Mouse (Mus musculus): ENCODE measurements at regions not wholly inside any gene's neighbourhood (a gene's known extent, or its start where the extent isn't known, plus 50 kb on each side); places are given as distances from the start of the nearest gene placed in this dataset.

GRCm38 (mm10) chr8:90499315-90499714 lies 151.2 kb upstream of the Tox3 start:
- DNase-seq: no peak

GRCm38 (mm10) chr8:90496658-90497163 lies 148.6 kb upstream of the Tox3 start:
- DNase-seq: no peak

DNA sequence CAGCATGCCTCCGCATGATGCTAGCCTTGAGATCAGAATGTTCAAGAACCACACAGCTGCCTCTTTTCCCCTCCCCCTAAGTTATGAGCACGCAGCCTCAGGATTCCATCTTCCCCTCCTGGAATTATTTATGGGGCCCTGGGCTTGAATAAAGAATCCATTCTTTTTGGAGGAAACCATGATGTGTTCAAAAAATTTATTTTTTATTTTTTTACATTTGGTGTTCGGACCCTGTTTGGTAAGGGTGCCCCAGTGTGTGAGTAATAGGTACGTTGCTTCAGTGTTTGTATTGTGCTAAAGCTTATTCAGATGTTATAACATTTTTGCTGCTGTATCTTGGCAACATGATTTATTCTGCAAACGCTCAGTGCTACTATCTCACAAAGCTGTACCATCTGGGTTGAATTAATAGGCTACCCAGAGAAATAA lies 147.8 kb upstream of the Tox3 start:
- DNase-seq: no peak

- no peak for DNase-seq
Observed at GRCm38 (mm10) chr8:90492521-90493225, 144.5 kb upstream of the Tox3 start.

- no peak for DNase-seq
Observed at GRCm38 (mm10) chr8:90491691-90492090, 143.5 kb upstream of the Tox3 start.

GRCm38 (mm10) chr8:90490734-90491441 lies 142.7 kb upstream of the Tox3 start:
- DNase-seq: no peak

DNA sequence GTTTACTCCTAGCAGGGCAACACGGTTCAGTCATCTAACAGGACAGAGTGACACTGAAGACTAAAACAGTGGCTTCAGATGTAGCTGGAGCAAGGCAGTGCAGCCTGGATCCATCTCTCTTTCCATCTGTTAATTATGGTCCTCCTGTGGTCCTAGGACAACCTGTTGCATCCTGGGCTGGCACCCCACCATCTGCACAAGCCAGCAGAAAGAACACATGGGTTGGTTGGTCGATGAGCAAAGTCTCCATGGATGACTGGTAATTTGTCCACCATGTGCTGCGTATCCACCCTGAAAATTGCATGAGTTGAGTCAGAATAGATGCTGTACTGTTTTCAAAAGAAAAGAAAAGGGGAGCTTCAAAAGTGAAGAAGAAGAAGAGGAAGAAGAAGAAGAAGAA lies 138.4 kb upstream of the Tox3 start:
- no peak for DNase-seq

DNA sequence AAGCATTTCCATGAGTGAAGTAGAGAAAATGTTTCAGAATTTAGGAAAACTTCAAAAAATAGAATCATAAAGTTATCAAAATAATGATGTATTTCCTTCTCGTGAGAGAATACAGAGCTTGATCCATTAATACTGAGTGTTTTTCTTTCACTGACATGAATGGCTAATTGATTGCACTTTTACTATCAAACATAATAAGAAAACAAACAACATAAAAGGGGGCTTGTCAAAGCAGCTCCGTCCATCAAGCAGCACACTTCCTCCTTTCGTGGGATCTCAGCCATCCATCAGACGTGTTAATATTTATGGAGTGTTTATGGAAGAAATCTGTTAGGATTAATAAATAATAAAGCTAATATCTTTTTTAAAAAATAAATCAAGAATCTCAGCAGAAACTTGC lies 130.0 kb upstream of the Tox3 start:
- DNase-seq: no peak

- DNase-seq: no peak
Observed at GRCm38 (mm10) chr8:90474066-90474465, 125.9 kb upstream of the Tox3 start.

GRCm38 (mm10) chr8:90470826-90471225 lies 122.7 kb upstream of the Tox3 start:
- DNase-seq: no peak

- DNase-seq: no peak
Observed at GRCm38 (mm10) chr8:90463708-90464107, 115.6 kb upstream of the Tox3 start.

- DNase-seq: no peak
Observed at GRCm38 (mm10) chr8:90455321-90455720, 107.2 kb upstream of the Tox3 start.

DNA sequence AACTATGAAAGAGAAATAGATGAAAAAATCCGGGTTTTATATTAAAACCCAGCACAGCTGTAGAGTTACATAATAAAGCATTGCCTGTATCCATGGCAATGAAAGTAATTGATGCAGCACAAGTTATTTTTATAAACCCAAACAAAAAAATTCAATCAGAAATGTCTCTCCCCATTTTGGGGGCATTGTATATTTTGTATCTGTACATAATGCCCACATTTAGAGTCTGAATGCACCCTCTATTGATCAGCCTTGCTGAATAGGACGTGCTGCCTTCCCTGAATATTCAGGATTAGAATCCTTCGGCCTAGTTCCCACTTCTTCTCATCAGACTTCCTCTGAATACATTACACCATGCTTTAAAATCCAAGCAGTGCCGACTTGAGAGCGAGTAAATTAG lies 106.0 kb upstream of the Tox3 start:
- no peak for DNase-seq

DNA sequence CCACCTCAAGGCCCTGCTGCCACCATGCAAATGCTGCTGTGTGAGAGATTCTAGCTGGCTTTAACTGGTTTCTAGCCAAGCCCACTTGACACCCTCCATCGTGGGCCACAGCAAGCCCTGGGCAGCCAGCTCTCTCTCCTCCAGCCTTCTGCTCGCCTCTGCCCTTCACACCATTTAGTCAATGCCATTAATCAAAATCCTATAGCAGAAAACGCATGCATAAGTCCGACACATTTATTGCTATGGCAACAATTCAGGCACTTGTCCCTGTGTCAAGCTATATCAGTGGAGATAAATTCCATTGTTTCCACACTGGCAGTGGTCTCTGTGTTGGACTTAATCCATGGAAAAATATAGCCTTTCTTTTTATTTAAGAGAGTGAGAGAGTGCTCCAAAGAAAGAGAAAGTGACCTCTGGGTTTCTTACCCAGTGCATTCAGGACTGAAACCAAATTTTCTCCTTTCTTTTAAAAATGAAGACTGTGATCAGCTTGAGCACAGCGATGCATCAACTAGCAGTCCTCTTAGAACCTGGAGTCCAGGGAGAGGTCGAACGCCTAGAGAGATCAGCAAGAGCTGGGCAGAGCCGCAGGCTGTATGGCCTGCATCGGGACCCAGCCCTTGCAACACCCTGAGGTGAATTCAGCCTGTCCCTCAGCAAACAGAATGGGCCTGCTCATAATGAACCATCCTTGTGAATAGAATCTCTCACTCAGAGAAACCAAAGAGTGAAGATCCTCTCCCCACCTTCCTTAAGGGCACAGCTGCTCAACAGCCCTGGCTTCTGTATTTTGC lies 93.1 kb upstream of the Tox3 start:
- DNase-seq: no peak

- DNase-seq: peak; percentile 35
Observed at GRCm38 (mm10) chr8:90414021-90414420, 65.9 kb upstream of the Tox3 start.

Data from cerebellum, adult 18-20 months (tissue).